Mouse (Mus musculus) kidney, postnatal 0 days (tissue): Measurements from ENCODE around the gene Tmem176a. TPM values are rescaled to one million over a fixed set of nuclear protein-coding genes. Genes with fewer than 3 reads are reported as not detected.

Source experiments
- ATAC-seq: fragments of 200-750 bp; cut with Nextera tagmentation; replicated peaks from 2 replicates; pipeline ENCODE4 v1.8.0; 2017; ENCODE audit warnings: low read depth, moderate number of reproducible peaks, moderate TSS enrichment, moderate library complexity; ENCODE audit not compliant: low FRiP score
- DNase-seq: peaks from one replicate; pipeline ENCODE4 v3.0.0-alpha.2; 2016; ENCODE audit warnings: low spot score
- H3K27ac ChIP-seq: fragments of 300-500 bp; sonication (generic); 2 replicates; pipeline ENCODE4 v1.5.1; 2014; ENCODE audit warnings: mild to moderate bottlenecking
- H3K27me3 ChIP-seq: fragments of 300-500 bp; sonication (generic); 2 replicates; pipeline ENCODE4 v1.6.1; 2014; ENCODE audit warnings: low read length, mixed read lengths; ENCODE audit not compliant: insufficient read depth
- H3K36me3 ChIP-seq: fragments of 300-500 bp; sonication (generic); 2 replicates; pipeline ENCODE4 v1.6.1; 2014; ENCODE audit warnings: low read length, mixed read lengths; ENCODE audit not compliant: insufficient read depth
- H3K4me1 ChIP-seq: fragments of 300-500 bp; sonication (generic); replicated peaks from 2 replicates; pipeline ENCODE4 v1.6.1; 2014; ENCODE audit warnings: antibody characterized with exemption, low read length, mixed read lengths; ENCODE audit not compliant: insufficient read depth
- H3K4me2 ChIP-seq: fragments of 300-500 bp; sonication (generic); 2 replicates; pipeline ENCODE4 v1.6.1; 2014; ENCODE audit warnings: mild to moderate bottlenecking, low read length, moderate library complexity, mixed read lengths
- H3K4me3 ChIP-seq: fragments of 300-500 bp; sonication (generic); replicated peaks from 2 replicates; pipeline ENCODE4 v1.5.1; 2014; ENCODE audit warnings: low read depth, low read length
- H3K9ac ChIP-seq: fragments of 300-500 bp; sonication (generic); 2 replicates; pipeline ENCODE4 v1.6.1; 2014; ENCODE audit warnings: low read depth, low read length
- H3K9me3 ChIP-seq: fragments of 300-500 bp; sonication (generic); replicated peaks from 2 replicates; pipeline ENCODE4 v1.6.1; 2016; ENCODE audit warnings: low read length, inconsistent platforms, mixed read lengths
- CTCF ChIP-seq: IDR thresholded peaks from 2 replicates; pipeline ENCODE4 v1.5.1; 2016; ENCODE audit warnings: antibody characterized with exemption, low read depth, mild to moderate bottlenecking, moderate library complexity
- WGBS: fragments of 180-500 bp; shearing (Covaris S2); extraction: QIAGEN DNeasy Blood & Tissue Kit; methylation state at CpG from one replicate; pipeline ENCODE4 v1.1.7; 2014; 5-methylcytosine and 5-hydroxymethylcytosine counted together
- polyA plus RNA-seq: library from polyadenylated mRNA; unstranded; fragments of >200 nt; fragmentation: Nextera tagmentation; extraction: Ambion mirVana; gene quantifications from 2 replicates; pipeline ENCODE4 v1.2.1, GENCODE M21; 2015

The Tmem176a gene
- polyA plus RNA-seq, 1 experiment from 2014 or later, result 333 TPM

GRCm38 (mm10) chr6:48838321-48839080 is 2.2 kb upstream of the Tmem176a start:
- no peak for DNase-seq
- Histone ChIP-seq H3K9ac (no peak overlapping the region), H3K4me3 (no peak overlapping the region; the same call in 1 of the 2 replicates), H3K27ac (no peak overlapping the region), H3K27me3 (no peaks in the 10 kb centered on the region), H3K36me3 (peaks cover 51% of the 10 kb centered on the region), H3K4me2 (peak overlapping the region; percentile 85), H3K9me3 (no peaks in the 10 kb centered on the region), H3K4me1 (peaks cover 28% of the 10 kb centered on the region)
- 68% methylated on average over 6 of the region's 6 CpGs for WGBS
- no peak for ATAC-seq
- no peak for TF ChIP-seq CTCF

- Histone ChIP-seq H3K36me3 (peaks cover 39% of the 10 kb centered on the region), H3K4me2 (peak within 1 kb of the TSS; percentile 85), H3K4me3 (peak within 1 kb of the TSS; percentile 47), H3K27me3 (no peaks in the 10 kb centered on the region), H3K4me1 (peaks cover 28% of the 10 kb centered on the region), H3K27ac (peak within 1 kb of the TSS; percentile 92), H3K9ac (peak within 1 kb of the TSS; percentile 61), H3K9me3 (no peaks in the 10 kb centered on the region)
- TF ChIP-seq CTCF, result no peak
- 2% methylated on average over 6 of the region's 6 CpGs for WGBS
- DNase-seq (peak; percentile 97), ATAC-seq (peak; percentile 93)
These were observed 380 bp downstream of the Tmem176a start, which contains the start of gene Tmem176b for GRCm38 (mm10) chr6:48840973-48841625. Gene Tmem176b, minus strand, starts transcription at chr6:48841496.

- DNase-seq, result no peak
- peak; percentile 55 for TF ChIP-seq CTCF
- WGBS, result 46% methylated on average over 11 of the region's 11 CpGs
These were observed 1.6 kb downstream of the Tmem176a start for GRCm38 (mm10) chr6:48842111-48842842.

GRCm38 (mm10) chr6:48845086-48845485 is 4.4 kb downstream of the Tmem176a start:
- Histone ChIP-seq H3K9ac (no peak overlapping the region), H3K36me3 (peaks cover 20% of the 10 kb centered on the region), H3K27me3 (no peaks in the 10 kb centered on the region), H3K4me2 (no peak overlapping the region), H3K4me3 (no peak overlapping the region), H3K27ac (peak overlapping the region; percentile 19; the same call in 1 of the 2 replicates), H3K9me3 (no peaks in the 10 kb centered on the region), H3K4me1 (peaks cover 13% of the 10 kb centered on the region)
- no peak for DNase-seq
- no peak for TF ChIP-seq CTCF
- ATAC-seq, result no peak
- 71% methylated on average over 4 of the region's 4 CpGs for WGBS

More at GRCm38 (mm10) chr6:48842111-48842842, 1.6 kb downstream of the Tmem176a start:
- no peak for ATAC-seq
- peak overlapping the region; percentile 47 for H3K4me3 ChIP-seq
- peak overlapping the region; percentile 92 for H3K27ac ChIP-seq
- peaks cover 28% of the 10 kb centered on the region for H3K4me1 ChIP-seq
- no peaks in the 10 kb centered on the region for H3K9me3 ChIP-seq
- H3K9ac ChIP-seq, result peak overlapping the region; percentile 61
- H3K27me3 ChIP-seq, result no peaks in the 10 kb centered on the region
- H3K36me3 ChIP-seq, result peaks cover 27% of the 10 kb centered on the region
- H3K4me2 ChIP-seq, result peak overlapping the region; percentile 85

- H3K4me2 ChIP-seq, result peak overlapping the region; percentile 62
- H3K9me3 ChIP-seq, result no peaks in the 10 kb centered on the region
- DNase-seq (peak; percentile 82), ATAC-seq (peak; percentile 71)
- H3K4me3 ChIP-seq, result peak overlapping the region; percentile 36
- no peaks in the 10 kb centered on the region for H3K27me3 ChIP-seq
- TF ChIP-seq CTCF, result 0 out of 2 replicates have a peak, but pooled peaks have one; percentile 9
- no peaks in the 10 kb centered on the region for H3K36me3 ChIP-seq
- under 1% methylated on average over 29 of the region's 29 CpGs for WGBS
- H3K9ac ChIP-seq, result peak overlapping the region; percentile 54
- H3K4me1 ChIP-seq, result no peaks in the 10 kb centered on the region
- H3K27ac ChIP-seq, result peak overlapping the region; percentile 94
These were observed 11.2 kb downstream of the Tmem176a start for GRCm38 (mm10) chr6:48851820-48852491.

GRCm38 (mm10) chr6:48854155-48854554 is 13.4 kb downstream of the Tmem176a start:
- Histone ChIP-seq H3K36me3 (no peaks in the 10 kb centered on the region), H3K27ac (no peak overlapping the region), H3K27me3 (no peaks in the 10 kb centered on the region), H3K9ac (no peak overlapping the region), H3K4me3 (no peak overlapping the region), H3K9me3 (no peaks in the 10 kb centered on the region), H3K4me2 (no peak overlapping the region), H3K4me1 (no peaks in the 10 kb centered on the region)
- WGBS, result 97% methylated on average over 2 of the region's 2 CpGs
- ATAC-seq (no peak), DNase-seq (no peak)
- peak; percentile 50; the same call in 1 of the 2 replicates for TF ChIP-seq CTCF
